ENCODE assay signal across 10 mouse cellular contexts in genomic region chr1:60746153-60746552, GRCm38 (mm10). TPM values are rescaled to one million over a fixed set of nuclear protein-coding genes. Genes with fewer than 3 reads are reported as not detected.
DNase-seq lines count a peak whose midpoint lies in the region; ATAC-seq and TF ChIP-seq lines count a peak whose summit lies in the region.
"Had no signal": no experiment of that assay in that cellular context is flagged by ENCODE, and none has a peak within 500 bp of the region (broad histone marks: within the 10 kb centered on the region; RNA-seq: fewer than 3 reads in every experiment).

No protein-coding gene starts in this region.

- no peak for DNase-seq in gastrocnemius, adult 2 months
- no peak for DNase-seq in gastrocnemius, postnatal 10 days
- DNase-seq in stomach, postnatal 0 days (ENCODE audit: low spot score), result no peak
- DNase-seq in naive thymus-derived CD4-positive, alpha-beta T cell, adult 2 months (ENCODE audit: low read depth), result peak; percentile 94
- no peak for DNase-seq in liver
- DNase-seq in testis, postnatal 14 days (ENCODE audit: low spot score), result no peak
- DNase-seq: cerebellum, postnatal 25 days had no signal

- ATAC-seq in stomach, embryonic 14.5 days (ENCODE audit: insufficient number of reproducible peaks, insufficient read depth, low FRiP score, low read depth), result no peak
- no peak for ATAC-seq in stomach, postnatal 0 days (ENCODE audit: low FRiP score, low TSS enrichment)
- no peak for ATAC-seq in frontal cortex, adult (ENCODE audit: low TSS enrichment)

- no peak for TF ChIP-seq CTCF in gastrocnemius, adult 2 months (IDR thresholded peaks at IDR 0.05)
- TF ChIP-seq CTCF in stomach, postnatal 0 days (IDR thresholded peaks at IDR 0.05; ENCODE audit: low read depth), result no peak

- no peaks in the 10 kb centered on the region for H3K9me3 ChIP-seq in stomach, embryonic 14.5 days (ENCODE audit: control insufficient read depth, low read depth, low read length)
- no peaks in the 10 kb centered on the region for H3K9me3 ChIP-seq in stomach, postnatal 0 days (ENCODE audit: control insufficient read depth, low read length)

- H3K4me3 ChIP-seq in gastrocnemius, adult 2 months, result no peak overlapping the region
- H3K4me3 ChIP-seq in stomach, embryonic 14.5 days (ENCODE audit: low read depth, low read length), result no peak overlapping the region
- no peak overlapping the region for H3K4me3 ChIP-seq in stomach, postnatal 0 days (ENCODE audit: low read depth, low read length)

- no peak for TF ChIP-seq EP300 in stomach, postnatal 0 days (optimal IDR thresholded peaks at IDR 0.05)

- H3K36me3 ChIP-seq in stomach, embryonic 14.5 days (ENCODE audit: control insufficient read depth, insufficient read depth, low read length), result no peaks in the 10 kb centered on the region
- H3K36me3 ChIP-seq in stomach, postnatal 0 days (ENCODE audit: control insufficient read depth, insufficient read depth, low read length), result no peaks in the 10 kb centered on the region

- peaks cover 8% of the 10 kb centered on the region; the same call in 1 of the 2 replicates for H3K4me1 ChIP-seq in stomach, embryonic 14.5 days (ENCODE audit: control insufficient read depth, insufficient read depth, low read length)
- 0 out of 2 replicates have a peak, but pooled peaks cover 2% of the 10 kb centered on the region for H3K4me1 ChIP-seq in stomach, postnatal 0 days (replicated peaks; ENCODE audit: control insufficient read depth, insufficient read depth)

- 67% methylated on average over 2 of the region's 2 CpGs for WGBS in stomach, embryonic 14.5 days
- whole genome bisulfite sequencing in stomach, postnatal 0 days, result 65% methylated on average over 2 of the region's 2 CpGs

- H3K9ac ChIP-seq in stomach, embryonic 14.5 days (replicated peaks; ENCODE audit: low read depth, low read length), result no peak overlapping the region
- no peak overlapping the region for H3K9ac ChIP-seq in stomach, postnatal 0 days (ENCODE audit: low read length)

- H3K4me2 ChIP-seq in stomach, embryonic 14.5 days (replicated peaks; ENCODE audit: low read depth, low read length), result no peak overlapping the region
- H3K4me2 ChIP-seq in stomach, postnatal 0 days (replicated peaks; ENCODE audit: low read depth), result no peak overlapping the region
- H3K4me2 ChIP-seq: midbrain, embryonic 11.5 days had no signal

- intact Hi-C loops in gastrocnemius, adult 2 months (cut with DNase I), result no loop called here

- H3K27me3 ChIP-seq in stomach, embryonic 14.5 days (ENCODE audit: control insufficient read depth, insufficient read depth, low read length), result no peaks in the 10 kb centered on the region
- no peaks in the 10 kb centered on the region for H3K27me3 ChIP-seq in stomach, postnatal 0 days (ENCODE audit: control insufficient read depth, insufficient read depth, low read length)

- H3K27ac ChIP-seq in gastrocnemius, adult 2 months, result peak overlapping the region; percentile 48; the same call in 1 of the 2 replicates
- 0 out of 2 replicates have a peak overlapping the region, but pooled peaks have one; percentile 16 for H3K27ac ChIP-seq in stomach, embryonic 14.5 days (ENCODE audit: low read length)
- no peak overlapping the region for H3K27ac ChIP-seq in stomach, postnatal 0 days (replicated peaks)

RNA-seq across cellular contexts. Expression of gene Cd28, which starts 29.6 kb away (rescaled TPM):
- 1 to 10 TPM; 2.8 to 4.8 TPM for total RNA-seq in gastrocnemius, adult 2 months (2021)
- total RNA-seq in gastrocnemius, postnatal 10 days (2021), result 1 to 10 TPM; 3.4 to 5.1 TPM
- polyA plus RNA-seq in stomach, embryonic 14.5 days (2014; fragmentation: Nextera tagmentation; extraction: Ambion mirVana), result 0.13 and 0.25 TPM in 2 replicates
- 0.06 and 0.18 TPM in 2 replicates for polyA plus RNA-seq in stomach, postnatal 0 days (2015; fragmentation: Nextera tagmentation; extraction: Ambion mirVana)
